Mouse (Mus musculus) forebrain, embryonic 16.5 days (tissue): ENCODE data around the gene Cyp2c23. TPM values are rescaled to one million over a fixed set of nuclear protein-coding genes. Genes with fewer than 3 reads are reported as not detected.
A peak's percentile ranks its signal among the peaks of the same experiment; 100 is the strongest.

Experiments
- ATAC-seq: fragments of 200-750 bp; cut with Nextera tagmentation; 2 replicates; pipeline ENCODE4 v1.8.0; 2017; ENCODE audit warnings: mild to moderate bottlenecking, moderate library complexity
- H3K27ac ChIP-seq: fragments of 300-500 bp; sonication (generic); 2 replicates; pipeline ENCODE4 v1.5.1; 2014; ENCODE audit warnings: low read length, control low read depth
- H3K27me3 ChIP-seq: fragments of 300-500 bp; sonication (generic); replicated peaks from 2 replicates; pipeline ENCODE4 v1.6.1; 2014; ENCODE audit warnings: low read length; ENCODE audit not compliant: control insufficient read depth, insufficient read depth
- H3K36me3 ChIP-seq: fragments of 300-500 bp; sonication (generic); 2 replicates; pipeline ENCODE4 v1.6.1; 2014; ENCODE audit not compliant: control insufficient read depth, insufficient read depth
- H3K4me1 ChIP-seq: fragments of 300-500 bp; sonication (generic); replicated peaks from 2 replicates; pipeline ENCODE4 v1.6.1; 2014; ENCODE audit warnings: low read length; ENCODE audit not compliant: control insufficient read depth, insufficient read depth
- H3K4me2 ChIP-seq: fragments of 300-500 bp; sonication (generic); 2 replicates; pipeline ENCODE4 v1.6.1; 2014; ENCODE audit warnings: mild to moderate bottlenecking, low read length, control low read depth
- H3K4me3 ChIP-seq: fragments of 300-500 bp; sonication (generic); replicated peaks from 2 replicates; pipeline ENCODE4 v1.5.1; 2014; ENCODE audit warnings: mild to moderate bottlenecking, low read length, control low read depth
- H3K9ac ChIP-seq: fragments of 300-500 bp; sonication (generic); replicated peaks from 2 replicates; pipeline ENCODE4 v1.6.1; 2014; ENCODE audit warnings: low read depth, low read length, control low read depth
- H3K9me3 ChIP-seq: fragments of 300-500 bp; sonication (generic); 2 replicates; pipeline ENCODE4 v1.6.1; 2016; ENCODE audit warnings: low read length; ENCODE audit not compliant: control insufficient read depth
- WGBS: fragments of 180-500 bp; shearing (Covaris S2); extraction: QIAGEN DNeasy Blood & Tissue Kit; methylation state at CpG from one replicate; pipeline ENCODE4 v1.1.7; 2014; 5-methylcytosine and 5-hydroxymethylcytosine counted together
- polyA plus RNA-seq: library from polyadenylated mRNA; unstranded; fragments of >200 nt; fragmentation: Nextera tagmentation; extraction: Ambion mirVana; gene quantifications from 2 replicates; pipeline ENCODE4 v1.2.1, GENCODE M21; 2015

Gene Cyp2c23
- polyA plus RNA-seq, 1 experiment from 2014 or later, result not detected

DNA sequence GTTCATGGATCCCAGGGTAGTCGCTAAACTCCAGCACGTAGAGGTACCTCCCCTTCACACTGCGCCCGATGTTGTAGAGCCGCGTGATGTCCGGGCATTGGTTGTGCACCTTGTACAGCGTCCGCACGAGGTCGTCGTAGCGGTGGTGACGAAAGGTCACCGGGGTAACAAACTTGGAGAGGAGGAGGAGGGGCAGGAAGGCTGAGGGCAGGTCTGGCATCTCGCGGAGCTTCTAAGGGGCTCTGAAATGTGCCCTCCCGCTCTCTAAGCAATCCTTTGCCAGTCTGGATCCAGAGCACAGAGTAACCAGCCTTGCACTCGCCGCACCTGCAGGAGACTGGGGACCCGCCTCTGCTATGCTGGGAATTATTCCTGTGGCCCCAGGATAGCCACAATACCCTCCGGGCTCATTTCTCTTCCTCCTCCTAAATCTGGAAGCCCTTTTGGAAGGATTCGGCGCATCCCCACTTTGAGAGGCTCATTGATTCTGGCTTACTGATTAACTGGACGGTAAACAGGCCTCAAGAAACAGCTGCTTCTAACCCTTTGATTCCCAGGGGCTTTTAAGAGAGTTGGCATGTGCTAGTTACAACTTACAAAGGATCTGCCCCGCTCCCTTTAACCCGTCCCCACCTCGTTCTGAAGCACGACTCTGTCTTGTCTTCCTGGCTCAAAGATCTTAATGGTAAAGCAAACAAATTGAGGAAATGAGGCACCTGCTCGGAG, 42.8 kb downstream of the Cyp2c23 start, which contains the start of gene Cpn1:
Gene Cpn1 (minus strand): TSS at position 488 of the 726 bp plus-strand sequence.
- H3K36me3 ChIP-seq, result no peaks in the 10 kb centered on the region
- H3K27me3 ChIP-seq, result no peaks in the 10 kb centered on the region
- 15% methylated on average over 30 of the region's 30 CpGs for WGBS
- no peak within 1 kb of the TSS for H3K9ac ChIP-seq
- peak within 1 kb of the TSS; percentile 25; the same call in 1 of the 2 replicates for H3K4me2 ChIP-seq
- no peaks in the 10 kb centered on the region for H3K4me1 ChIP-seq
- H3K4me3 ChIP-seq, result no peak within 1 kb of the TSS
- no peaks in the 10 kb centered on the region for H3K9me3 ChIP-seq
- no peak within 1 kb of the TSS for H3K27ac ChIP-seq
- no peak for ATAC-seq

DNA sequence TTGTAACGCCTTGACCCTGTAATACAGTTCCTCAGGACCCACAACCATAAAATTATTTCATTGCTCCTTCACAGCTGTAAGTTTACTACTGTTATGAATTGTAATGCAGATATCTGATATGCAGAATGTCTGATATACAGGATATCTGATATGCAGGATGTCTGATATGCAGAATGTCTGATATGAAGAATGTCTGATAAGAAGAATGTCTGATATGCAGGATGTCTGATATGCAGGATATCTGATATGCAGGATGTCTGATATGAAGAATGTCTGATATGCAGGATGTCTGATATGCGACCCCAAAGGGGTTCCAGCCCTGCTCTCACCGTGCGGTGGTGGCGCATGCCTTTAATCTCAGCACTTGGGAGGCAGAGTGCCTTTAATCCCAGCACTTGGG, 47.0 kb downstream of the Cyp2c23 start:
- Histone ChIP-seq H3K27me3 (no peaks in the 10 kb centered on the region), H3K4me1 (no peaks in the 10 kb centered on the region), H3K27ac (no peak overlapping the region), H3K9me3 (no peaks in the 10 kb centered on the region), H3K4me3 (no peak overlapping the region), H3K36me3 (no peaks in the 10 kb centered on the region), H3K4me2 (no peak overlapping the region), H3K9ac (no peak overlapping the region)
- 91% methylated on average over 5 of the region's 5 CpGs for WGBS
- ATAC-seq, result no peak

DNA sequence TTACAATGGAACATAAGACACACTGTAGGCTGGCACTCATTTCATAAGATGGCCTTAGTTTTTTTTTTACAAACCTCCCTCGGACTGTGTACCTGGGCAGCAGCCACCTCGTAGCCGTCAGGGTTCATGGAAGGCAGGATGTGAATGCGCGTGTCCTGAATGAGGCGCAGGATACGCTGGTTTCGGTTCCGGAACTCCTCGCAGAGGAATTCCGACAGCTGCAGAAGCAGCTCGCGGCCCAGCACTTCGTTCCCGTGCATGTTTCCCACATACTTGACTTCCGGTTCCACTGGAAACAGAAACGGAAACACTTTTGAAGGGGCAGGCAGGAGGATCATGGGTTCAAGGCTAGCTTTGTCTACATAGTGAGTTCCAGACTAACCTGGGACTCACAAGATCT, 48.3 kb downstream of the Cyp2c23 start:
- no peak for ATAC-seq
- Histone ChIP-seq H3K4me2 (no peak overlapping the region), H3K27ac (no peak overlapping the region), H3K4me3 (no peak overlapping the region), H3K9me3 (no peaks in the 10 kb centered on the region), H3K36me3 (no peaks in the 10 kb centered on the region), H3K9ac (no peak overlapping the region), H3K27me3 (no peaks in the 10 kb centered on the region), H3K4me1 (no peaks in the 10 kb centered on the region)
- 97% methylated on average over 17 of the region's 17 CpGs for WGBS

DNA sequence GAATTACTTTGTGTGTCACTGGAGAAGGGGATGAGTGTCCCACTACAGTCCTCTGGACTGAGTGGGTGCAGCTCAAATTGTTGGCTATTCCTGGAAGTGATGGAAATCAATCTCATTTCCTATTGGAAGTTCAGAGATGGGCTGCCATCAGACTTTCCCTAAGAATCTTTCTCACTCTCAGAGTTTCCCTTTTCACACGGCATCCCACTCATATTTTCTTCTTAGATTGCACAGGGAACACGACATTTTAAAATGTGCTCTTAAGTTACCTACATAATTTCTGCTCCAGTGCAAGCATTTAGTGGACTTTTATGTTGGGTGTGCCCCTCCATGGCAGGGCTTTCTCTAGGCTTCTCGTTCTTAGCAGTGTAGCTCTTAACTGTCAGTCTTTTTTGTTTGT, 51.2 kb downstream of the Cyp2c23 start:
- H3K4me1 ChIP-seq, result no peaks in the 10 kb centered on the region
- no peak overlapping the region for H3K4me3 ChIP-seq
- ATAC-seq, result no peak
- no peaks in the 10 kb centered on the region for H3K27me3 ChIP-seq
- 83% methylated on average over 3 of the region's 3 CpGs for WGBS
- H3K9ac ChIP-seq, result no peak overlapping the region
- H3K9me3 ChIP-seq, result no peaks in the 10 kb centered on the region
- H3K36me3 ChIP-seq, result no peaks in the 10 kb centered on the region
- no peak overlapping the region for H3K27ac ChIP-seq
- no peak overlapping the region for H3K4me2 ChIP-seq

GRCm38 (mm10) chr19:43976661-43977060, 52.3 kb downstream of the Cyp2c23 start:
- no peaks in the 10 kb centered on the region for H3K9me3 ChIP-seq
- H3K4me3 ChIP-seq, result no peak overlapping the region
- H3K4me2 ChIP-seq, result no peak overlapping the region
- H3K27ac ChIP-seq, result no peak overlapping the region
- H3K36me3 ChIP-seq, result no peaks in the 10 kb centered on the region
- H3K4me1 ChIP-seq, result no peaks in the 10 kb centered on the region
- WGBS, result 85% methylated on average over 6 of the region's 6 CpGs
- no peak overlapping the region for H3K9ac ChIP-seq
- H3K27me3 ChIP-seq, result no peaks in the 10 kb centered on the region
- ATAC-seq, result no peak

GRCm38 (mm10) chr19:43974221-43974620, 54.8 kb downstream of the Cyp2c23 start:
- no peak for ATAC-seq
- no peaks in the 10 kb centered on the region for H3K4me1 ChIP-seq
- no peak overlapping the region for H3K4me3 ChIP-seq
- no peak overlapping the region for H3K4me2 ChIP-seq
- no peak overlapping the region for H3K9ac ChIP-seq
- no peak overlapping the region for H3K27ac ChIP-seq
- H3K36me3 ChIP-seq, result no peaks in the 10 kb centered on the region
- H3K9me3 ChIP-seq, result no peaks in the 10 kb centered on the region
- 92% methylated on average over 6 of the region's 6 CpGs for WGBS
- no peaks in the 10 kb centered on the region for H3K27me3 ChIP-seq

- Histone ChIP-seq H3K4me2 (no peak overlapping the region), H3K27ac (no peak overlapping the region), H3K9ac (no peak overlapping the region), H3K4me3 (no peak overlapping the region), H3K4me1 (no peaks in the 10 kb centered on the region), H3K27me3 (no peaks in the 10 kb centered on the region), H3K9me3 (no peaks in the 10 kb centered on the region), H3K36me3 (no peaks in the 10 kb centered on the region)
- ATAC-seq, result no peak
- 87% methylated on average over 9 of the region's 9 CpGs for WGBS
Measured at GRCm38 (mm10) chr19:43973711-43974110, 55.3 kb downstream of the Cyp2c23 start.

DNA sequence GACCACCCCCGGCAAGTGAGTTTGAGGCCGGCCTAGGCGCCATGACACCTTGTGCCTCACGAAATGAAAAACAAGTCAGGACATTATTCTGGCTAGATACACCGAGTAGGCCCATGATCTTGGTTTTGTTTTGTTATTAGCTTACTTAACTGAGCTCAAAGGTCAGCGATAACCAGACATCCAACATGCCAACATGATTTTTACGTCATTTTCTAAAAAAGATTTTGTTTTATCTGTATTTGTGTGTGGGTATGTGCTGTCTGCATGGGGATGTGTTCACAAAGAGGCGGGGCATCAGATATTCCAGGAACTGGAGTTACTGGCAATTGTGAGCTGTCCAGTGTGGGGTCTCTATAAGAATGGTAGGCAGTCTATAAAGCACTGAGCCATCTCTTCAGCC, 56.9 kb downstream of the Cyp2c23 start:
- Histone ChIP-seq H3K27ac (no peak overlapping the region), H3K36me3 (no peaks in the 10 kb centered on the region), H3K9me3 (no peaks in the 10 kb centered on the region), H3K27me3 (no peaks in the 10 kb centered on the region), H3K4me3 (no peak overlapping the region), H3K9ac (no peak overlapping the region), H3K4me2 (no peak overlapping the region), H3K4me1 (no peaks in the 10 kb centered on the region)
- WGBS, result 93% methylated on average over 8 of the region's 8 CpGs
- ATAC-seq, result no peak

- H3K4me1 ChIP-seq, result no peaks in the 10 kb centered on the region
- no peaks in the 10 kb centered on the region for H3K9me3 ChIP-seq
- no peak for ATAC-seq
- no peak overlapping the region for H3K4me3 ChIP-seq
- H3K27ac ChIP-seq, result no peak overlapping the region
- H3K36me3 ChIP-seq, result no peaks in the 10 kb centered on the region
- no peak overlapping the region for H3K4me2 ChIP-seq
- no peaks in the 10 kb centered on the region for H3K27me3 ChIP-seq
- WGBS, result 43% methylated on average over 9 of the region's 11 CpGs
- no peak overlapping the region for H3K9ac ChIP-seq
Measured at GRCm38 (mm10) chr19:43968436-43969026, 60.5 kb downstream of the Cyp2c23 start.
